Mouse (Mus musculus): ENCODE data around the gene Calhm5.

DNA sequence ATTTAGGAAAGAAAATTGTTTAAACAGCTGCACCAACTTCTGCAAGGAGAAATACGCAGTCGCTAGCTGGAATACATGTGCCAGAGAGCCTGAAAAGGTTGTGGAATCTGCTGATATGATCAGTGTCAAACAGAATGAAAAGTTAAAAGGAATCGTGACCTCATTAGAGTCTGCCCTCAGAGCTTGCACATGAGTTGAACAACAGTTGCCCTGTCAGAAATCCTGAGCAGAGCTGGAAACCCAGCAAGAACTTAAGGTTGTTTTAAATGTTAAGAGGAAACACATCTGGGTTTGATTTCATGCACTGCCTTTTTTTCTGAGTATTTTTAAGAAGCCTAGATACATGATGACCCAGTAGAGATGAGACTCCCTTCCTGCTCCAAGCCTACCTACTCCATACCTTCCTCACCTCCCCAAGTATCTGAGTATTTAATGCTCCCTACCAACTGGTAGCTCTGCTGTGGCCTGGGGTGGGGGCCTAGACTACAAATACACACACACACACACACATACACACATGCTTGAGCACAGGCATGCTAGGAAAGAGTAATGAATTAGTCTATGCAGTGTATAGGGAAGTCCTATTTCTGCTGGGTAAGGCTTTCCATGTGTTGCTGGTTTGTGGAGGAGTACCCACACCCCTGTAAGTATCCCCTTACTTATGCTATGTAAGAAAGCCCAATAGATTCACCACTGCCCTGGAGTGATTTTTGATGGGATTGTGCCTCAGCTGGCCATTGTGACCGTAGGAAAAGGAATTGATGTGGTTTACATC lies 15.8 kb upstream of the Calhm5 start:
- no peak for TF ChIP-seq CTCF (IDR thresholded peaks at IDR 0.05; ENCODE audit: extremely low read depth, insufficient read length, insufficient replicate concordance, low read depth, low read length)
- TF ChIP-seq POLR2A (IDR thresholded peaks at IDR 0.05; ENCODE audit: low read depth, low read length): no peak

All from small intestine, adult 2 months (tissue).